ENCODE assay signal across 11 mouse cellular contexts in the genomic region with DNA sequence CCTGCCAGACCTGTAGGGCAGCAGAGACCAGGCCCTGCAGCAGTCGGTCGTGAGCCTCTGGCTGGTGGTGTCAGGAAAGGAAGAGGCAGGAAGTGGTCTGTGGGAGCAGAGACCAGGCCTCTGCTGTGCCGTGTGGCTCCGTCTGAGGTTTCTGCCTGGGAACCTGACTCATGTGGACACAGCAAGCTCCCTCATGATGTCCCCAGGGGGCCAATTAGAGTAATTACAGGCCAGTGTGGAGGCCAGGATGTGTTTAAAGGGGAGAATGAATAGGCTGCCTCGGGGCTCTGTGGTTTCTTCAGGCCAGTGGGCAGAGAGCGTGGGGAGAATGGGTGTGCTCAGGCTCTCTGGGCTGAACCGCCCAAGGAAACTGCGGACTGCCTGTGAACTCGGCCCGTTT.
DNase-seq lines count a peak whose midpoint lies in the region; ATAC-seq and TF ChIP-seq lines count a peak whose summit lies in the region.
"Had no signal": no experiment of that assay in that cellular context is flagged by ENCODE, and none has a peak within 500 bp of the region (broad histone marks: within the 10 kb centered on the region; RNA-seq: fewer than 3 reads in every experiment).

No protein-coding gene starts in this region.

- peak overlapping the region; percentile 26; the same call in 1 of the 2 replicates for H3K9ac ChIP-seq in kidney, embryonic 16.5 days (replicated peaks; ENCODE audit: low read length)
- H3K9ac ChIP-seq: embryonic facial prominence, embryonic 12.5 days; lung, embryonic 15.5 days had no signal

- no peak overlapping the region for H3K4me2 ChIP-seq in kidney, embryonic 16.5 days (replicated peaks; ENCODE audit: low read depth, low read length)
- H3K4me2 ChIP-seq: embryonic facial prominence, embryonic 12.5 days; lung, embryonic 15.5 days had no signal

- in situ Hi-C loops in Patski (cut with MboI; ENCODE audit: low pct_unique_long_range_greater_than_20kb), result loop anchor here (5.0 kb wide), 4 partner anchors 291 to 681 kb away; no protein-coding TSS in a partner anchor

- no peaks in the 10 kb centered on the region for H3K36me3 ChIP-seq in kidney, embryonic 16.5 days (ENCODE audit: insufficient read depth, low read length)
- no peaks in the 10 kb centered on the region for H3K36me3 ChIP-seq in kidney, adult 2 months (ENCODE audit: control insufficient read depth, insufficient read depth, low read length)
- no peaks in the 10 kb centered on the region for H3K36me3 ChIP-seq in limb, embryonic 10.5 days
- H3K36me3 ChIP-seq: embryonic facial prominence, embryonic 12.5 days; lung, embryonic 15.5 days had no signal

- no peak overlapping the region for H3K4me3 ChIP-seq in kidney, embryonic 16.5 days (ENCODE audit: low read length)
- no peak overlapping the region for H3K4me3 ChIP-seq in kidney, adult 2 months (ENCODE audit: insufficient read depth, low read depth, low read length)
- no peak overlapping the region for H3K4me3 ChIP-seq in limb, embryonic 10.5 days
- H3K4me3 ChIP-seq: embryonic facial prominence, embryonic 12.5 days; lung, embryonic 15.5 days had no signal

- peaks cover 3% of the 10 kb centered on the region; the same call in 1 of the 2 replicates for H3K9me3 ChIP-seq in kidney, embryonic 16.5 days (ENCODE audit: low read length)
- no peaks in the 10 kb centered on the region; the same call in 1 of the 2 replicates for H3K9me3 ChIP-seq in limb, embryonic 10.5 days (replicated peaks)
- H3K9me3 ChIP-seq: embryonic facial prominence, embryonic 12.5 days; lung, embryonic 15.5 days had no signal

- no peak for DNase-seq in kidney, adult 2 months
- peak; percentile 99 for DNase-seq in Patski (ENCODE audit: low read depth, low spot score)
- no peak for DNase-seq in limb, embryonic 10.5 days (ENCODE audit: low spot score)
- DNase-seq in thymus, postnatal 14 days, result peak; percentile 56
- DNase-seq in spleen, postnatal 10 days (ENCODE audit: low spot score in 2 of 2), result no peak
- no peak for DNase-seq in cerebellum, adult 8-10 months
- DNase-seq in lung, postnatal 14 days, result no peak

- H3K27me3 ChIP-seq in kidney, embryonic 16.5 days (ENCODE audit: insufficient read depth, low read length), result peaks cover 6% of the 10 kb centered on the region; the same call in 1 of the 2 replicates
- H3K27me3 ChIP-seq in kidney, adult 2 months (replicated peaks; ENCODE audit: control insufficient read depth, insufficient read depth, low read length), result no peaks in the 10 kb centered on the region
- peaks cover 7% of the 10 kb centered on the region for H3K27me3 ChIP-seq in Patski
- peaks cover 59% of the 10 kb centered on the region for H3K27me3 ChIP-seq in limb, embryonic 10.5 days (ENCODE audit: low read depth, poor library complexity, severe bottlenecking)

- POLR2A ChIA-PET in Patski (lab: Charles Lee), result interaction anchor here (0.7 kb wide), 1 partner anchor 354 kb away, joined by 3 read pairs; no protein-coding TSS in a partner anchor

- peaks cover 10% of the 10 kb centered on the region for H3K4me1 ChIP-seq in kidney, embryonic 16.5 days (ENCODE audit: insufficient read depth, low read length)
- H3K4me1 ChIP-seq in kidney, adult 2 months (ENCODE audit: control insufficient read depth, insufficient read depth, low read length), result no peaks in the 10 kb centered on the region
- peaks cover 40% of the 10 kb centered on the region for H3K4me1 ChIP-seq in limb, embryonic 10.5 days
- H3K4me1 ChIP-seq: lung, embryonic 15.5 days had no signal

- 21% methylated on average over 10 of the region's 10 CpGs for WGBS in kidney, embryonic 16.5 days
- 53% methylated on average over 10 of the region's 10 CpGs for WGBS in kidney, adult 2 months
- 30% methylated on average over 10 of the region's 10 CpGs for WGBS in limb, embryonic 10.5 days

- TF ChIP-seq POLR2A in kidney, adult 2 months (IDR thresholded peaks at IDR 0.05; ENCODE audit: low read depth, low read length), result no peak

- ATAC-seq in kidney, embryonic 16.5 days (ENCODE audit: low FRiP score, low TSS enrichment), result peak; percentile 39; the same call in 1 of the 2 replicates
- ATAC-seq in Patski, result peak; percentile 44
- ATAC-seq: hindbrain, embryonic 16.5 days had no signal

- no peak overlapping the region for H3K27ac ChIP-seq in kidney, embryonic 16.5 days (ENCODE audit: low read length)
- no peak overlapping the region for H3K27ac ChIP-seq in kidney, adult 2 months (ENCODE audit: insufficient read depth, low read depth, low read length)
- peak overlapping the region; percentile 59; the same call in 1 of the 2 replicates for H3K27ac ChIP-seq in limb, embryonic 10.5 days
- H3K27ac ChIP-seq: embryonic facial prominence, embryonic 12.5 days; lung, embryonic 15.5 days had no signal

- TF ChIP-seq CTCF in kidney, adult 2 months (conservative IDR thresholded peaks at IDR 0.05; ENCODE audit: insufficient read depth, insufficient read length, low read depth, low read length), result no peak
- no peak for TF ChIP-seq CTCF in Patski (IDR thresholded peaks at IDR 0.05)

- CTCF ChIA-PET in Patski (lab: Charles Lee), result interaction anchor here (1.1 kb wide), 1 partner anchor 355 kb away, joined by 3 read pairs; a partner anchor contains a TSS

Comparison
In these comparisons a context has a peak if more than half of its experiments do, and no peak if none do; other contexts are left out.
1. DNase-seq: peak in Patski (single experiment) and thymus, postnatal 14 days (single experiment); none in kidney, adult 2 months (single experiment), limb, embryonic 10.5 days (single experiment), spleen, postnatal 10 days (0 of 2), cerebellum, adult 8-10 months (single experiment) and lung, postnatal 14 days (single experiment).